Mouse (Mus musculus) urinary bladder, postnatal 4 days (tissue): Measurements from ENCODE around the gene Nlrc5.

Experiments
- DNase-seq, 2 experiments: peaks; one replicate each; pipeline ENCODE4 v3.0.0; 2021 to 2022; ENCODE audit warnings: low spot score in 2 of 2

The Nlrc5 gene

GRCm38 (mm10) chr8:94418017-94418416 lies 16.1 kb upstream of the Nlrc5 start:
- no peak for DNase-seq

- DNase-seq = no peak
Measured at GRCm38 (mm10) chr8:94422270-94422669, 11.9 kb upstream of the Nlrc5 start.

GRCm38 (mm10) chr8:94427953-94428352 lies 6.2 kb upstream of the Nlrc5 start:
- no peak for DNase-seq

- peak in 1 of 2 experiments; percentile 41 for DNase-seq
Measured at GRCm38 (mm10) chr8:94428420-94428819, 5.7 kb upstream of the Nlrc5 start.

- DNase-seq = peak in 1 of 2 experiments; percentile 53
Measured at GRCm38 (mm10) chr8:94429376-94429775, 4.8 kb upstream of the Nlrc5 start.

- no peak for DNase-seq
Measured at GRCm38 (mm10) chr8:94432212-94432611, 1.9 kb upstream of the Nlrc5 start.

GRCm38 (mm10) chr8:94434958-94435357 lies 802 bp downstream of the Nlrc5 start:
- DNase-seq = no peak

GRCm38 (mm10) chr8:94435397-94436111 lies 1.4 kb downstream of the Nlrc5 start:
- DNase-seq = no peak

GRCm38 (mm10) chr8:94436112-94436572 lies 2.0 kb downstream of the Nlrc5 start:
- DNase-seq = no peak

GRCm38 (mm10) chr8:94436900-94437299 lies 2.7 kb downstream of the Nlrc5 start:
- no peak for DNase-seq

- no peak for DNase-seq
Measured at GRCm38 (mm10) chr8:94438659-94439058, 4.5 kb downstream of the Nlrc5 start.

GRCm38 (mm10) chr8:94439691-94440090 lies 5.5 kb downstream of the Nlrc5 start:
- no peak for DNase-seq

- DNase-seq = no peak
Measured at GRCm38 (mm10) chr8:94440389-94440788, 6.2 kb downstream of the Nlrc5 start.

- peak in 1 of 2 experiments; percentile 25 for DNase-seq
Measured at GRCm38 (mm10) chr8:94441686-94442085, 7.5 kb downstream of the Nlrc5 start.

- no peak for DNase-seq
Measured at GRCm38 (mm10) chr8:94443153-94443552, 9.0 kb downstream of the Nlrc5 start.

- peak in 1 of 2 experiments; percentile 14 for DNase-seq
Measured at GRCm38 (mm10) chr8:94444480-94444879, 10.3 kb downstream of the Nlrc5 start.

GRCm38 (mm10) chr8:94447142-94447541 lies 13.0 kb downstream of the Nlrc5 start:
- peak in 1 of 2 experiments; percentile 36 for DNase-seq

- peak in 1 of 2 experiments; percentile 23 for DNase-seq
Measured at GRCm38 (mm10) chr8:94447583-94448324, 13.6 kb downstream of the Nlrc5 start.

- peak in 1 of 2 experiments; percentile 22 for DNase-seq
Measured at GRCm38 (mm10) chr8:94452991-94453390, 18.8 kb downstream of the Nlrc5 start.

- DNase-seq = no peak
Measured at GRCm38 (mm10) chr8:94453868-94454488, 19.8 kb downstream of the Nlrc5 start.

GRCm38 (mm10) chr8:94454905-94455304 lies 20.7 kb downstream of the Nlrc5 start:
- DNase-seq = no peak

- DNase-seq = no peak
Measured at GRCm38 (mm10) chr8:94456071-94456470, 21.9 kb downstream of the Nlrc5 start.
